ENCODE assay signal across 28 mouse cellular contexts in the genomic region with DNA sequence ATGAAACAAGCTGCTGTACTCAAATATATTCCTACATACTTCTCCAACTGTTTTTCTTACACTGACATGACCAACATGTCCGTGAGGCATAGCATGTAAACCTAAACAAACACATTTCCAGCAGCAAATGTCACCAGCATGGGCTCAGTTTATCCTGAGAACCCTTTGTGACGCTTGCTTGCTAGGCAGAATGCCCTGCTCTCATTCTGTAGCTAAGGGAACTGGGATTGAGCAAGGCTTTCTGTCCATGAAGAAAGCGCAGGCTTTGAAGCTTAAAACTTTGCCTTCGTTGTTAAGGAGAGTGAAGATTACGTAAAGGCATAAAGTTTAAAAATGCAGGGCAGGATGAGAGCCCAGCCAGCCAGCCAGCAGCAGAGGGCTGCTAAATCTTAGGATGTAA.
DNase-seq lines count a peak whose midpoint lies in the region; ATAC-seq and TF ChIP-seq lines count a peak whose summit lies in the region.
"Had no signal": no experiment of that assay in that cellular context is flagged by ENCODE, and none has a peak within 500 bp of the region (broad histone marks: within the 10 kb centered on the region; RNA-seq: fewer than 3 reads in every experiment).

No protein-coding gene starts in this region.

- DNase-seq in forebrain, embryonic 10.5 days (ENCODE audit: extremely low spot score, low spot score) = no peak
- no peak for DNase-seq in hindbrain, embryonic 10.5 days (ENCODE audit: low spot score)
- DNase-seq in midbrain, embryonic 10.5 days (ENCODE audit: low spot score) = no peak
- DNase-seq in brain, embryonic 14.5 days (ENCODE audit: low read depth) = peak; percentile 73
- DNase-seq: adrenal gland, postnatal 25 days; cerebellum, adult 2 months; cerebellum, postnatal 14 days; gastrocnemius, postnatal 10 days; heart, postnatal 10 days; kidney, adult 2 months; kidney, postnatal 36 days; retina, postnatal 1 day; right cerebral cortex, postnatal 14 days; thymus, postnatal 4 days had no signal

- H3K4me2 ChIP-seq in forebrain, embryonic 12.5 days = no peak overlapping the region
- no peak overlapping the region for H3K4me2 ChIP-seq in hindbrain, embryonic 13.5 days
- H3K4me2 ChIP-seq in midbrain, embryonic 16.5 days (ENCODE audit: low read length) = no peak overlapping the region
- H3K4me2 ChIP-seq: heart, embryonic 13.5 days; intestine, embryonic 15.5 days; limb, embryonic 13.5 days; liver, embryonic 11.5 days; neural tube, embryonic 15.5 days had no signal

- no peak for ATAC-seq in forebrain, embryonic 12.5 days (ENCODE audit: low FRiP score)
- ATAC-seq in hindbrain, embryonic 13.5 days (ENCODE audit: low FRiP score) = no peak
- no peak for ATAC-seq in midbrain, embryonic 16.5 days
- ATAC-seq: hindbrain, postnatal 0 days; intestine, embryonic 15.5 days; Patski had no signal

- no peak for TF ChIP-seq CTCF in brain, embryonic 14.5 days (IDR thresholded peaks at IDR 0.05; ENCODE audit: borderline replicate concordance, extremely low read depth, insufficient read depth, insufficient read length)

- peaks cover 24% of the 10 kb centered on the region for H3K4me1 ChIP-seq in forebrain, embryonic 12.5 days
- H3K4me1 ChIP-seq in forebrain, embryonic 10.5 days = peaks cover 38% of the 10 kb centered on the region
- H3K4me1 ChIP-seq in hindbrain, embryonic 10.5 days (replicated peaks) = peaks cover 37% of the 10 kb centered on the region
- 0 out of 2 replicates have a peak, but pooled peaks cover 7% of the 10 kb centered on the region for H3K4me1 ChIP-seq in hindbrain, embryonic 13.5 days (replicated peaks)
- H3K4me1 ChIP-seq in midbrain, embryonic 10.5 days = peaks cover 31% of the 10 kb centered on the region
- no peaks in the 10 kb centered on the region for H3K4me1 ChIP-seq in midbrain, embryonic 16.5 days (ENCODE audit: control insufficient read depth, insufficient read depth, low read length)
- H3K4me1 ChIP-seq: heart, embryonic 13.5 days; intestine, embryonic 15.5 days; neural tube, embryonic 15.5 days had no signal

- no peak overlapping the region for H3K4me3 ChIP-seq in forebrain, embryonic 12.5 days (replicated peaks)
- H3K4me3 ChIP-seq in forebrain, embryonic 10.5 days = no peak overlapping the region
- H3K4me3 ChIP-seq in hindbrain, embryonic 10.5 days = no peak overlapping the region
- H3K4me3 ChIP-seq in hindbrain, embryonic 13.5 days = no peak overlapping the region
- no peak overlapping the region for H3K4me3 ChIP-seq in midbrain, embryonic 10.5 days
- no peak overlapping the region for H3K4me3 ChIP-seq in midbrain, embryonic 16.5 days (ENCODE audit: low read depth, low read length)
- H3K4me3 ChIP-seq: heart, embryonic 13.5 days; intestine, embryonic 15.5 days; layer of hippocampus, adult 2 months; left cerebral cortex, adult 2 months; limb, embryonic 13.5 days; neural tube, embryonic 15.5 days had no signal

- no peaks in the 10 kb centered on the region for H3K27me3 ChIP-seq in forebrain, embryonic 12.5 days
- no peaks in the 10 kb centered on the region for H3K27me3 ChIP-seq in forebrain, embryonic 10.5 days (ENCODE audit: poor library complexity, severe bottlenecking)
- H3K27me3 ChIP-seq in hindbrain, embryonic 10.5 days (ENCODE audit: insufficient read depth, poor library complexity, severe bottlenecking) = no peaks in the 10 kb centered on the region
- H3K27me3 ChIP-seq in hindbrain, embryonic 13.5 days = no peaks in the 10 kb centered on the region
- no peaks in the 10 kb centered on the region for H3K27me3 ChIP-seq in midbrain, embryonic 10.5 days (ENCODE audit: low read depth, poor library complexity, severe bottlenecking)
- H3K27me3 ChIP-seq in midbrain, embryonic 16.5 days (ENCODE audit: control insufficient read depth, insufficient read depth, low read depth, low read length) = no peaks in the 10 kb centered on the region
- H3K27me3 ChIP-seq: heart, embryonic 13.5 days; intestine, embryonic 15.5 days; limb, embryonic 13.5 days; neural tube, embryonic 15.5 days had no signal

- no peaks in the 10 kb centered on the region for H3K36me3 ChIP-seq in forebrain, embryonic 12.5 days (replicated peaks)
- H3K36me3 ChIP-seq in forebrain, embryonic 10.5 days (replicated peaks) = no peaks in the 10 kb centered on the region
- H3K36me3 ChIP-seq in hindbrain, embryonic 10.5 days = no peaks in the 10 kb centered on the region
- no peaks in the 10 kb centered on the region for H3K36me3 ChIP-seq in hindbrain, embryonic 13.5 days
- no peaks in the 10 kb centered on the region for H3K36me3 ChIP-seq in midbrain, embryonic 10.5 days
- no peaks in the 10 kb centered on the region for H3K36me3 ChIP-seq in midbrain, embryonic 16.5 days (ENCODE audit: control insufficient read depth, insufficient read depth, low read length)
- H3K36me3 ChIP-seq: G1E; heart, embryonic 13.5 days; intestine, embryonic 15.5 days; limb, embryonic 13.5 days; neural tube, embryonic 15.5 days had no signal

- 65% methylated on average over 5 of the region's 5 CpGs for WGBS in forebrain, embryonic 12.5 days
- WGBS in forebrain, embryonic 10.5 days = 75% methylated on average over 5 of the region's 5 CpGs
- 68% methylated on average over 5 of the region's 5 CpGs for WGBS in hindbrain, embryonic 10.5 days
- WGBS in hindbrain, embryonic 13.5 days = 60% methylated on average over 5 of the region's 5 CpGs
- 62% methylated on average over 5 of the region's 5 CpGs for WGBS in midbrain, embryonic 10.5 days
- WGBS in midbrain, embryonic 16.5 days = 37% methylated on average over 5 of the region's 5 CpGs

- 0 out of 2 replicates have a peak overlapping the region, but pooled peaks have one; percentile 31 for H3K27ac ChIP-seq in forebrain, embryonic 12.5 days
- H3K27ac ChIP-seq in forebrain, embryonic 10.5 days = no peak overlapping the region
- peak overlapping the region; percentile 57 for H3K27ac ChIP-seq in hindbrain, embryonic 10.5 days
- no peak overlapping the region for H3K27ac ChIP-seq in hindbrain, embryonic 13.5 days
- 0 out of 2 replicates have a peak overlapping the region, but pooled peaks have one; percentile 38 for H3K27ac ChIP-seq in midbrain, embryonic 10.5 days (replicated peaks)
- H3K27ac ChIP-seq in midbrain, embryonic 16.5 days (ENCODE audit: low read length) = no peak overlapping the region
- H3K27ac ChIP-seq: heart, embryonic 13.5 days; hindbrain, postnatal 0 days; intestine, embryonic 15.5 days; layer of hippocampus, adult 2 months; left cerebral cortex, adult 2 months; limb, embryonic 13.5 days; macrophage; neural tube, embryonic 15.5 days had no signal

- no peak overlapping the region for H3K9ac ChIP-seq in forebrain, embryonic 12.5 days
- H3K9ac ChIP-seq in hindbrain, embryonic 13.5 days = no peak overlapping the region
- H3K9ac ChIP-seq in midbrain, embryonic 16.5 days (ENCODE audit: low read depth, low read length) = no peak overlapping the region
- H3K9ac ChIP-seq: heart, embryonic 13.5 days; intestine, embryonic 15.5 days; limb, embryonic 13.5 days; neural tube, embryonic 15.5 days had no signal

- H3K9me3 ChIP-seq in forebrain, embryonic 12.5 days = no peaks in the 10 kb centered on the region
- no peaks in the 10 kb centered on the region for H3K9me3 ChIP-seq in forebrain, embryonic 10.5 days
- no peaks in the 10 kb centered on the region for H3K9me3 ChIP-seq in hindbrain, embryonic 10.5 days
- H3K9me3 ChIP-seq in hindbrain, embryonic 13.5 days = no peaks in the 10 kb centered on the region
- H3K9me3 ChIP-seq in midbrain, embryonic 10.5 days (replicated peaks) = no peaks in the 10 kb centered on the region
- no peaks in the 10 kb centered on the region for H3K9me3 ChIP-seq in midbrain, embryonic 16.5 days (replicated peaks; ENCODE audit: control insufficient read depth, low read length, poor library complexity, severe bottlenecking)
- H3K9me3 ChIP-seq: heart, embryonic 13.5 days; intestine, embryonic 15.5 days; limb, embryonic 13.5 days; neural tube, embryonic 15.5 days had no signal

- no peak for TF ChIP-seq POLR2A in brain, embryonic 14.5 days (IDR thresholded peaks at IDR 0.05; ENCODE audit: borderline replicate concordance, extremely low read depth, insufficient read depth, insufficient read length, poor library complexity, severe bottlenecking)

Comparison
In these comparisons a context has a peak if more than half of its experiments do, and no peak if none do; other contexts are left out.
1. H3K27ac ChIP-seq: peak in forebrain, embryonic 12.5 days (single experiment), hindbrain, embryonic 10.5 days (single experiment) and midbrain, embryonic 10.5 days (single experiment); none in forebrain, embryonic 10.5 days (single experiment), hindbrain, embryonic 13.5 days (single experiment) and midbrain, embryonic 16.5 days (single experiment).